Mouse (Mus musculus) midbrain, embryonic 16.5 days (tissue): ENCODE measurements around the gene Anapc15-ps. TPM values are rescaled to one million over a fixed set of nuclear protein-coding genes. Genes with fewer than 3 reads are reported as not detected.

Source experiments
- ATAC-seq: fragments of 200-750 bp; cut with Nextera tagmentation; 2 replicates; pipeline ENCODE4 v1.8.0; 2017; ENCODE audit warnings: moderate TSS enrichment
- H3K27ac ChIP-seq: fragments of 300-500 bp; sonication (generic); 2 replicates; pipeline ENCODE4 v1.5.1; 2014; ENCODE audit warnings: mild to moderate bottlenecking, low read length, mixed read lengths
- H3K27me3 ChIP-seq: fragments of 300-500 bp; sonication (generic); 2 replicates; pipeline ENCODE4 v1.6.1; 2014; ENCODE audit warnings: low read depth, low read length, mixed read lengths; ENCODE audit not compliant: control insufficient read depth, insufficient read depth
- H3K36me3 ChIP-seq: fragments of 300-500 bp; sonication (generic); 2 replicates; pipeline ENCODE4 v1.6.1; 2014; ENCODE audit warnings: mild to moderate bottlenecking, low read length, moderate library complexity, mixed read lengths; ENCODE audit not compliant: control insufficient read depth, insufficient read depth
- H3K4me1 ChIP-seq: fragments of 300-500 bp; sonication (generic); 2 replicates; pipeline ENCODE4 v1.6.1; 2014; ENCODE audit warnings: mild to moderate bottlenecking, low read length, mixed read lengths; ENCODE audit not compliant: control insufficient read depth, insufficient read depth
- H3K4me2 ChIP-seq: fragments of 300-500 bp; sonication (generic); 2 replicates; pipeline ENCODE4 v1.6.1; 2014; ENCODE audit warnings: mild to moderate bottlenecking, low read length, mixed read lengths
- H3K4me3 ChIP-seq: fragments of 300-500 bp; sonication (generic); 2 replicates; pipeline ENCODE4 v1.5.1; 2014; ENCODE audit warnings: low read depth, mild to moderate bottlenecking, low read length, moderate library complexity, mixed read lengths
- H3K9ac ChIP-seq: fragments of 300-500 bp; sonication (generic); 2 replicates; pipeline ENCODE4 v1.6.1; 2014; ENCODE audit warnings: low read depth, low read length, mixed read lengths
- H3K9me3 ChIP-seq: fragments of 300-500 bp; sonication (generic); replicated peaks from 2 replicates; pipeline ENCODE4 v1.6.1; 2014; ENCODE audit warnings: mild to moderate bottlenecking, low read length, mixed read lengths; ENCODE audit not compliant: control insufficient read depth, poor library complexity, severe bottlenecking
- WGBS: fragments of 180-500 bp; shearing (Covaris S2); extraction: QIAGEN DNeasy Blood & Tissue Kit; methylation state at CpG from one replicate; pipeline ENCODE4 v1.1.7; 2014; 5-methylcytosine and 5-hydroxymethylcytosine counted together
- polyA plus RNA-seq: library from polyadenylated mRNA; unstranded; fragments of >200 nt; fragmentation: Nextera tagmentation; extraction: Ambion mirVana; gene quantifications from 2 replicates; pipeline ENCODE4 v1.2.1, GENCODE M21; 2015

Anapc15-ps gene
- polyA plus RNA-seq, 1 experiment from 2014 or later: not detected

- Histone ChIP-seq H3K9ac (no peak overlapping the region), H3K9me3 (peaks cover 2% of the 10 kb centered on the region; the same call in 1 of the 2 replicates)
- whole genome bisulfite sequencing: 37% methylated on average over 2 of the region's 2 CpGs
Observed at GRCm38 (mm10) chr10:95666791-95667190, 6.5 kb downstream of the Anapc15-ps start.

DNA sequence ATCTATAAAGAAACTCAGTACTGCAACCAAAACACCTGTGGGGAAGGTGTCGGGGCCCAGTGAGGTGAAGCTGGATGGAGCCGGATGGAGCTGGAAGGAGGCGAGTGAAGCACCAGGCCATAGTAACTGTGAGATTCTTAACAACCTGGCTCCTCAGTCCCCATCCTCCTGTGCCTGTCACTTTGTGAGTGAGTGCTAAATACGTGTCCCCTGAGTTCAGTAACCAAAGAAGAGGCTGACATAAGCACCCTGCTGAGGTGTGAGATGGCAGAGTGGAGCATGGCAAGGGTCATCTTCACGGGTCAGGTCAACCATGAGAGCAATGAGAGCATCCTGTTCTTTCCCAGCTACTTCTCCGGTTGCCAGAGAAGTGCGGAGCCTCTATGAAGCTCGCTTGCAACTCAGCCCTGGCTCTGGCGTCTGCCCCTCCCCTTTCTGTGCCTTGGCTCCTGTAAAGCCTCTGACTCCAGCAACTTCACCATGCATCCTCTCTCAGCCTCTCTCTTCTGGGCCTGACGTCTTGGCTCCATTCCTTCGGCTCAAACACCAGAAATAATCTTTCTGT is 7.7 kb downstream of the Anapc15-ps start:
- H3K36me3 ChIP-seq: no peaks in the 10 kb centered on the region

More at GRCm38 (mm10) chr10:95666791-95667190, 6.5 kb downstream of the Anapc15-ps start:
- H3K27ac ChIP-seq: no peak overlapping the region
- H3K27me3 ChIP-seq: 0 out of 2 replicates have a peak, but pooled peaks cover 2% of the 10 kb centered on the region
- H3K4me3 ChIP-seq: no peak overlapping the region
- no peak overlapping the region for H3K4me2 ChIP-seq
- no peaks in the 10 kb centered on the region for H3K36me3 ChIP-seq
- no peak for ATAC-seq
- no peaks in the 10 kb centered on the region for H3K4me1 ChIP-seq

DNA sequence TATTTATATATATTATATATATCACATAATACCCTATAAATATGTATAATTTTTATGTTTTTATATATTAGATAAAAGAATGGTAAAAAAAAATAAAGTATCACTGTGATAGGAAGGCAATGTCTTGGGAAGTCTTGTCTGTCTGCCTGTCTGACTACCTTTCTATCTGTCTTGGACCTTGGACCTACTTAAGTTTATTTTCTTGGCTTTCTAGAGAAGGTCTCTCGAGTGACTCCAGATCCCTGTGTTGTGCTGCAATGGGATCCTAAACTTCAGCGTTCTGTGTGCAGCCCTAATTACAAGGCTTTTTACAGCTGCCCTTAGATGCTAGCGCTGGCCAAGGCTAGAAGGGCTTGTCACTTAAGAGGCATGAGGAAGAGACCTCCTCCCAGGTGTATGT is 8.6 kb downstream of the Anapc15-ps start:
- no peak for ATAC-seq
- H3K36me3 ChIP-seq: no peaks in the 10 kb centered on the region
- whole genome bisulfite sequencing: 90% methylated on average over 3 of the region's 3 CpGs
- no peak overlapping the region for H3K27ac ChIP-seq
- no peak overlapping the region for H3K4me3 ChIP-seq
- H3K27me3 ChIP-seq: no peaks in the 10 kb centered on the region
- H3K9ac ChIP-seq: no peak overlapping the region
- H3K4me1 ChIP-seq: no peaks in the 10 kb centered on the region
- peaks cover 2% of the 10 kb centered on the region; the same call in 1 of the 2 replicates for H3K9me3 ChIP-seq
- H3K4me2 ChIP-seq: no peak overlapping the region

More for the DNA sequence above, 7.7 kb downstream of the Anapc15-ps start:
- no peak overlapping the region for H3K9ac ChIP-seq
- no peak overlapping the region for H3K27ac ChIP-seq
- H3K9me3 ChIP-seq: peaks cover 2% of the 10 kb centered on the region; the same call in 1 of the 2 replicates
- no peak for ATAC-seq
- no peak overlapping the region for H3K4me3 ChIP-seq
- 0 out of 2 replicates have a peak, but pooled peaks cover 2% of the 10 kb centered on the region for H3K27me3 ChIP-seq
- 42% methylated on average over 11 of the region's 11 CpGs for WGBS
- H3K4me2 ChIP-seq: no peak overlapping the region
- H3K4me1 ChIP-seq: no peaks in the 10 kb centered on the region

DNA sequence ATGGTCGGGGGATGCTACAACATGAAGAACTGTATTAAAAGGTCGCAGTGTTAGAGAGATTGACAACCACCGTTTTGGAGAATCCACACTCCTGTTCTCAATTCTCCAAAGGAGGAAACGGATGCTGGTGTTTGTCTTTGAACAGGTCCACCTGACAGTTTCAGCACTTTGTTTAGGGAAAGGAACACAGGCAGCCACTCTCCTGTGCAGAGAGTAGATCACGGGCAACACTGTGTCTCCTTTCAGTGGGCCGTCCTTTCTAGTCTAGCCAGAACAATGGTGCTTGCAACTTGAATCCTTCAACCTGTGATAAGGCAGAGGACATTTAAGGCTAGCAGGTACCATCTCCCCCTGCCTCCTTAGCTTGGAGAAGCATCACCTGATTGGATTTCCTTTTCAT is 12.9 kb downstream of the Anapc15-ps start:
- H3K36me3 ChIP-seq: no peaks in the 10 kb centered on the region
- no peaks in the 10 kb centered on the region for H3K4me1 ChIP-seq
- H3K4me3 ChIP-seq: no peak overlapping the region
- H3K9ac ChIP-seq: no peak overlapping the region
- no peaks in the 10 kb centered on the region for H3K27me3 ChIP-seq
- H3K27ac ChIP-seq: no peak overlapping the region
- WGBS: 86% methylated on average over 6 of the region's 6 CpGs
- no peak for ATAC-seq
- peaks cover 2% of the 10 kb centered on the region; the same call in 1 of the 2 replicates for H3K9me3 ChIP-seq
- no peak overlapping the region for H3K4me2 ChIP-seq

DNA sequence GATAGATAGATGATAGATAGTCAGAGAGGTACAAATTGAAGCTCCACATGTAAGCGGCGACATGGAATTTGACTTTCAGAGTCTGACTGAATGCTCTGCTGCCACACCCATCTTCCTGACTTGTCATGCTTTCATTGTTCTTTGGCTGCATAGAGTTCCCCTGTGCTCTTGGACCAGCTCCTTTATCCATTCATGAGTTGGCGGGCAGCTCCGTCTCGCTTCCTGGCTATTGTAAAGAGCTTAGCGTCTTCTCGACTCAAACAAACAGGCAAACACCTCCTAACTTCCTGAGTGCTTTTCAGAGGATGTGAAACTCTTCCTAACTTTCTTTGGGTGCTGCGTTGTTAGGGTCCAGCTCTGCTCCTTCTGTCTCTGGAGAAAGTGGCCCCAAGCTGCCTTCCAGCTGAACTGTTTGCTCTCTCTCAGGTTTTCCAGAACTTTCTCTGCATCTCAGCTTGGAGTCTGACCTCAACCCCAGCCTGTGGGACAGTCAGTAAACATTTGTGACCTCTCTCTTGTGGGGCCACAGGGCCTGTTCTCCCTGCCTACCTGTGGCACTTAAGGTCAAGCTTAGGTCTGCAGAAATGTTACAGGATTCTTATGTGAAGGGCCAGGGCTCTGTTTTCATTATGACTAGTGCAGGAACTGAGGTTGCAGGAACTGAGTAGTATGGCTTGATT is 13.6 kb downstream of the Anapc15-ps start:
- Histone ChIP-seq H3K9ac (no peak overlapping the region), H3K9me3 (peaks cover 2% of the 10 kb centered on the region; the same call in 1 of the 2 replicates), H3K4me1 (no peaks in the 10 kb centered on the region), H3K27ac (no peak overlapping the region), H3K4me3 (no peak overlapping the region), H3K4me2 (no peak overlapping the region), H3K27me3 (no peaks in the 10 kb centered on the region), H3K36me3 (no peaks in the 10 kb centered on the region)
- whole genome bisulfite sequencing: 23% methylated on average over 8 of the region's 8 CpGs
- ATAC-seq: no peak

DNA sequence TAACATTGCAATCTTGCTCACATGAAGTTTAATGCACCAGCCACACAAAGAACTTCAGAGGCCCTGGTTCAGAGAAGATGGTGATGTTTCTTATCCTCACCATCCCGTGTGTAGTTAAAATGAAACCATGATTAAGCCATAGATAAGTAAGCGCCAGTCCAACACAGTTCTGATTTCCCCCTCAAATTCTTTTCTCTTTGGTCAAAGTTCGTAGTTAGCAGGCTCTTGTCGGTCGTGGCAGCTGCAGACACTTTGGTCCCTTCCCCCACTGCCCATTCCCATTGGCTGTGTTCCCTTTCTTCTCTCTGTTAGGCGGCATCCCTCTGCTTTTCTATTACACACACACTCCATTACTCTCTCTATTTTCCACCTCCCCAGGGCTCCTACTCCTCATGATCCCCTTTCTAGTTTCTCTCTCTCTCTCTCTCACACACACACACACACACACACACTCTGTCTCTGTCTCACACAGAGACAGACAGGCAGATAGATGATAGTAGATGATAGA is 14.4 kb downstream of the Anapc15-ps start:
- Histone ChIP-seq H3K36me3 (no peaks in the 10 kb centered on the region), H3K27ac (no peak overlapping the region), H3K9me3 (peaks cover 2% of the 10 kb centered on the region; the same call in 1 of the 2 replicates), H3K27me3 (no peaks in the 10 kb centered on the region), H3K9ac (no peak overlapping the region), H3K4me2 (no peak overlapping the region), H3K4me3 (no peak overlapping the region), H3K4me1 (no peaks in the 10 kb centered on the region)
- ATAC-seq: no peak
- 20% methylated on average over 6 of the region's 6 CpGs for WGBS

DNA sequence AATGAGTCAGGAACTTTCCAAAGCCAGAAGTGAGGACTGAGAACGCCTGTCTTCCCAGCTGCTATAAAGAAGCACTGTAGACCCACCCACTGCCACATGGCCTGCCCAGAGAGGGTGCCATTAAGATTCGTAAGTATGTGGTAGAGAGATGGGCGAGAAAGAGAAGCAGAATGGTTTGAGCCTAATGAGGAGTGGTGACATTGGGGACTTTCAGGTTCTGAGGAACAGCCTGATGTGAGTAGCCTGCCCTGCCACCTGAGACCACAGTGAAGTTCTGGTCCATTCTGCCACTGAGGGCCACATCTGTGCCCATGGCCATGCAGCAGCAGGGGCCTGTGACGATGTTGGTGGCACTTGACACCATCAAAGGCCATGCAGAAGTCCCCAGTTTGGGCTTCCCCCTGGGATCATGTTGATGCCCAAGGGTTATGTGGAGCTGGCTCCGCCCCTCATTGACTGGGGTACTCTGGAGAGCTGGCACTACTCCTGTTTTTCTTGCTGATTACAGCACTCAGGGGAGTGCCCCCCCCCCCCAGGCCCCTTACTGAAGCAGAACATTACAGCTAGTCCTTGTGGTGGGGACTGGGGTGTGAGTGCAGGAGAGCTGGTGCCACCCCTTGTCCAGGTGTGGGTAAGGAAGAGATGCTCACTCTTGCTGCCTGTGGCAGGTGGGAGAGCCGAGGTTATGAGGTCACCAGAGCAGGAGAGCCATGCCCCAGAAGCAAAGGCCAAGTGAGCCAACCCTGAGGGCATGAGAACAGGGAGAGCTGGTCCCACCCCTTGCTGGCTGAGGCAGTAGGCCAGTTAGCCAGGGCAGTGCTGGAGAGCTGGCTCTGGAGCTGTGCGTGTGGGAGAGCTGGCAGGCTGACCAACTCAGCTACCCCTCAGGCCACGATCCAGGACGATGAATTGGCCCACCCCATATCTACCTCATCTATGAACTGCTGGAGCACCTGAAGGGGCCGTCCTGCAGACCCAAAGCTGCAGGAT is 16.7 kb downstream of the Anapc15-ps start:
- no peaks in the 10 kb centered on the region for H3K9me3 ChIP-seq
- H3K9ac ChIP-seq: no peak overlapping the region
- ATAC-seq: no peak
- H3K27ac ChIP-seq: no peak overlapping the region
- H3K4me1 ChIP-seq: no peaks in the 10 kb centered on the region
- no peaks in the 10 kb centered on the region for H3K36me3 ChIP-seq
- no peak overlapping the region for H3K4me3 ChIP-seq
- no peaks in the 10 kb centered on the region for H3K27me3 ChIP-seq
- no peak overlapping the region for H3K4me2 ChIP-seq
- WGBS: 90% methylated on average over 10 of the region's 10 CpGs

GRCm38 (mm10) chr10:95652131-95652530 is 21.1 kb downstream of the Anapc15-ps start:
- H3K9me3 ChIP-seq: no peaks in the 10 kb centered on the region
- no peaks in the 10 kb centered on the region for H3K36me3 ChIP-seq
- WGBS: 89% methylated on average over 5 of the region's 5 CpGs

More at GRCm38 (mm10) chr10:95652131-95652530, 21.1 kb downstream of the Anapc15-ps start:
- no peak overlapping the region for H3K27ac ChIP-seq
- H3K9ac ChIP-seq: no peak overlapping the region
- no peak overlapping the region for H3K4me3 ChIP-seq
- H3K4me2 ChIP-seq: no peak overlapping the region
- ATAC-seq: no peak
- no peaks in the 10 kb centered on the region for H3K27me3 ChIP-seq
- H3K4me1 ChIP-seq: no peaks in the 10 kb centered on the region
